Mouse (Mus musculus) c-Kit-positive CD71-positive TER-119-positive erythroid progenitor cells, embryonic 14.5 days (primary cell): Measurements from ENCODE around the gene Eif4enif1.
A peak's percentile ranks its signal among the peaks of the same experiment; 100 is the strongest.

ENCODE experiments used
- DNase-seq: peaks from one replicate; pipeline ENCODE4 v3.0.0-alpha.2; 2013; ENCODE audit warnings: low spot score

Gene Eif4enif1

GRCm38 (mm10) chr11:3267133-3267532 lies 64.9 kb downstream of the Eif4enif1 start:
- DNase-seq, result peak; percentile 47

DNA sequence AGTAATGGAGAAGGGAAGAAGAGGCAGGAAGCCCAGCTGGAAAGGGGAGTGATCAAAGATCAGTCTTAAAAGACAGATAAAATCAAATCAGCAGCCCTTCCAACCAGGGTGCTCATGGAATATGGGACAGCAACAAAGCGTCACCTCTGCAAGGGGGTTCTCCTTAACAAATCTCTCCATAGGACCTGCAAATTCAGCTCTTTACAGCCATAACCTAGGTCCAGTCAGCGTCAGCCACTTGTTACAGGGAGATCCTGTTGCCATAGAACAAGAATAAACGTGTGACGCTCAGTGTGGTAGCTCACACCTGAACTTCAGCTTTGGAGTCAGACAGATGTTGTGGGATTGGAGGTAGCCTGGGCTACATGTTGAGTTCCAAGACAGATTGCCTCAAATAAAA lies 67.0 kb downstream of the Eif4enif1 start:
- DNase-seq, result no peak

DNA sequence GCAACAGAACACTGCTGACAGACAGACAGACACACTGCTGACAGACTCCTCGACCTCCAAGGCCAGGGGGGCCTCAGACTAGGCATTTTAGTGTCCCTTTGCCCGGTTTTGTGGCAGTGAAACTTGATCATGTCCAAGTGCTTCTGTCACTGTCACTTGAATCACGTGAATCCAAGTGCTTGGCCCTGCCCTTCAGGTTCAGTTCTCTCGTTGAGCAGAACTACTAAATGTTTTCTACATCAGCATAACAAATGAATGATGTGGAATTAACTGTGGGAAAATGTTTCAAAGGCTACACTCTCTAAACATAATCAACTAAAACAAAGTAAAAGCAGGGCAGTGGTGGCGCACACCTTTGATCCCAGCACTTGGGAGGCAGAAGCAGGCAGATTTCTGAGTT lies 76.2 kb downstream of the Eif4enif1 start:
- no peak for DNase-seq

DNA sequence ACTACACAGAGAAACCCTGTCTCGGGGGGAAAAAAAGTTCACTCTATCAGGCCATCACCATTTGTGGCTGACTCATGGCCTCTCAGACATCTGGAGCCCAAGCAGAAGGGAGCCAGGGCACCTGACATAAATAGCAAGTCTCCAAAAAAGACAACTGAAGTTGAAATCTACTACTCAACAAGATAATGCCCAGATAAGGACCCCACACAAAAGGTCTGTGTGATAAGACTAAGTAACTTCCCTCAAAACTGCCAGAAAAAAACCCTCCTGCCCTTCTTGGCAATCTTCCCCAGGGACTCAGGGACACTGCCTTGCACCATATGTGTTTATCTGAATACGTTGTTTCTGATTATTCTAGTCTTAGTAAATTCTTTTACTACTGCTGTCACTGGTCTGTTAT lies 77.5 kb downstream of the Eif4enif1 start:
- DNase-seq, result no peak

- DNase-seq, result no peak
These were observed 80.7 kb downstream of the Eif4enif1 start for GRCm38 (mm10) chr11:3282887-3283286.

GRCm38 (mm10) chr11:3283645-3284044 lies 81.5 kb downstream of the Eif4enif1 start:
- DNase-seq, result no peak

GRCm38 (mm10) chr11:3285940-3286339 lies 83.7 kb downstream of the Eif4enif1 start:
- DNase-seq, result no peak

DNA sequence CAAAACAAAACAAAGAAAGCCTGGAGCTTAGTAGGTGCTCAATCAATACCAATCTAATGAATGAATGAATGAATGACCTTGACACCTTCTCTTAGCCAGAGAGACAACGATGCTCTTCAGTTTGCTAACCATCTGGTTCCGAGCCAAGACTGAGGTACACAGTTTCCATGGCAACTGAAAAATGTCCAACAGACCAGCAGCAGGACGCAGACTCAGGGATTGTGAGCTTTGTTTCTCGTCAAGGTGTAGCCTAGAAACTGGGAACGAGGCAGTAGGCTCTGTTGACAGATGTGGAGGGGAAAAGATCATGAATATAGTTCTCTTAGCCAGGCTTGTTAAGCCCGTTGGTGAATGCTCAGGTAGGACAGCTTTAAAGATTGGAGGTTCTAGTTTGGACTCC lies 84.9 kb downstream of the Eif4enif1 start:
- no peak for DNase-seq

DNA sequence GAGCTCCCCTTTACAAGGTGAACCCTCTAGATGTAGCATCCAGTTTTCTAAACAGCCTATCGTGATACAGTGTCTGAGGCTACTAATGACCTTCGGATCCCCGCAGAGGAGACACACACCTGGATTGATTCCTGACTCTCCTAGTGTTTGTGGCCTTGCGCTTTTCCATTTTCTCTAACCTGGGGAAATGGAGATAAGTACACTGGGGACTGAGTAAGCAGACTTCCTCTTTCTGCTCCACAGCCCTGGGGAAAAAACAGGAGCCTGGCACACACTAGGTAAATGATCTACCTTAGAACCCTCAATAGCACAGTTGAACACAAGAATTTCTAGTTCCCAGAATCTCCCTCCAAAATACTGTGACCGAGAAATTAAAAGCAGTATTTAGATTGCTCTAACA lies 85.7 kb downstream of the Eif4enif1 start:
- no peak for DNase-seq

DNA sequence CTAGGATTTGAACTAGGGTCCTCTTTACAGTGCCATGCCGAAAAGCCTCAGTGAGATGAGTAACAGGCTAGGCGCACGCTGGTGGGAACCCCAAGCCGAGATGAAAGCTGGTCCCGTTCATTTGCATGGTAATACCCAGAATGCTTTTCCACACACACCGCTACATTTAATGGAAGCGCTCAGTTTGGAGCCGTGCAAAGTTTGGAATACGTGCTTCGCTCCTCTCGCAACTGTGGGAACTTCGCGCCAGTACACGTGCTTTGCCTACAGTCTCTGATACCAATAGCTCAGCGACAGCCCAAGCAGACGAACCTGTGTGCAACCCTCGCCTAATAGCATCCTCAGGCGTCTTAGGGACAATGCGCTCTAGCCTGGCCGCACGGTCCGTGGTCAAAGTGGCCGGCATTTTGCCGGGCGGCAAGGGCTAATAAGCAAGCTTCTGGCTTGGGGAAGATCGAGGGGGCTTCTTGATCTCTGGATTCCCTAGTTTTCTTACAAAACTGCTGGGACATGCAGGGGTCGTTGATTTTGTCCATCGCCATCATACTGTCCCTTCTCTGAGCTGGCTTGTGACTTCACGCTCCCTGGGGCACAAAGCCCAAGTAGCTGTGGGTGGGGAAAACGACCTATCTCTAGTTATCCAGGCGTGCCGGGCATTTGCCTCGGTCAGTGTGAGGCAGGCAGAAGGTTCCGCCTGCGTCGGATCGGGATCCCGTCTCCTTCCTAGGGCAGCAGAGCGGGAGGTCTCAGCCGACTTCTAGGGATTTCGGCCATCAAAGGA lies 86.5 kb downstream of the Eif4enif1 start, which contains the start of gene Patz1:
Gene Patz1 (plus strand): TSS at position 354 of the 781 bp plus-strand sequence.
- peak; percentile 54 for DNase-seq

DNA sequence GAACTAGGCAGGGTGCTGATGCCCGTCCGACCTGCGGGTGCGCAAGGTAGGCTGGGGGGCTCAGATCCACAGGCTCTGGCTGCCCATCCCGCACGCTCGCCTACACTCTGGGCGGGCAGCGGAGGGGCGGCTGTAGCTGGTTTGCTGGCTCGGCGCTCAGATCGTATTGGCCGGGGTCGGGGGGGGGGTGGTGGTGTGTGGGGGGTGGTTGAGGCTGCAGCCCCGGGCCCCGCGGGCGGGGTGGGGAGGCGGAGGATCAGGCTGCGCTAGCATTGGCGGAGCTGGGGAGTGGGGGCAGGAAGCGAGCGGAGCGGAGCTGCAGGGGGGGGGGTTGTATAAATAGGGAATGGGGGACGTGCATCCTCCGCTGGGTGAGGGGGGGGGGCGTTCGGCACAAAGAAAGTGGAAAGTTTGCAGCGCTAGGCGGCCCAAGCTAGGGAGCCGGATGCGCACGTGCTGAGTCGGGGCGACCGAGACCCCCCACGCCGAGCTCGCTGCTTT lies 87.2 kb downstream of the Eif4enif1 start:
- no peak for DNase-seq

DNA sequence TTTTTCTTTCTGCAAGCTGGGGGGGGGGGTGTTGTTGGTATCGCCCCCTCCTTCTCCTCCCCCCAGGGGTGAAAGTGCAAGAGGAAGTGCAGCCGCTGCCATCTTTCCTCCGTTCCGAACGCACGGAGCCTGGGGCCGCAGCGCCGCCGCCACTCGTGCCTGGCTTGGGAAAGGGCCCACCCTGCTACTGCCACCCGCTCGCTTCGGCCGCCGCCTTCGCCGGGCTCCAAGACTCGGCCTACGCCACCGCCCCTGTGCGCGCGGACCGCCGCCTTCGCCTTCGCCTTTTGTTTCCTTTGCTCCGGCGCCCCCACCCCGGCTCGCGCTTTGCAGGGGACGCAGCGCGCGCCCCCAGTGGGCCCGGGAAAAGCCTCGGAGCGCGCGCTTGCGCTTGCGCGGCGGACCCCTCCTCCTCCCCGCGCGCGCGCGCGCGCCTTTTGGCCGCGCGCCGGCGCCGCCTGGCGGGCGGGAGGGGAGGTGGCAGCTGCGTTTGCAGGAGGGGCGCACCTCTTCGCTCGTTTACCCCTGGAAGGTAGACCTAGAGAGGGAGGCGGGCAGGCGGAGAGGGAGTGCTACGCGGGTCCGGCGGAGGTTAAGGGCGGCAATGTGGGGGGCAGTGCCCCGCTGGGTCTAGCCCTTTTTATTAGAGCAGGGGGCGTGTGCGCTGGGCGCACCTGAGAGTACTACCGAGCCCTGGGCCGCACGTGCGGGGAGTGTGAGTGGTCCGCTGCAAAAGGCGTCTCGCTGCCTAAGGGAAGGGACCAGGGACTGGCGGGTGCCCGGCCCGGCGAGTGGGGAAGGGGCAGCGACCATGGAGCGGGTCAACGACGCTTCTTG lies 87.8 kb downstream of the Eif4enif1 start:
- peak; percentile 61 for DNase-seq

GRCm38 (mm10) chr11:3290640-3291310 lies 88.6 kb downstream of the Eif4enif1 start:
- peak; percentile 59 for DNase-seq

- DNase-seq, result peak; percentile 50
These were observed 89.3 kb downstream of the Eif4enif1 start for GRCm38 (mm10) chr11:3291311-3292061.

DNA sequence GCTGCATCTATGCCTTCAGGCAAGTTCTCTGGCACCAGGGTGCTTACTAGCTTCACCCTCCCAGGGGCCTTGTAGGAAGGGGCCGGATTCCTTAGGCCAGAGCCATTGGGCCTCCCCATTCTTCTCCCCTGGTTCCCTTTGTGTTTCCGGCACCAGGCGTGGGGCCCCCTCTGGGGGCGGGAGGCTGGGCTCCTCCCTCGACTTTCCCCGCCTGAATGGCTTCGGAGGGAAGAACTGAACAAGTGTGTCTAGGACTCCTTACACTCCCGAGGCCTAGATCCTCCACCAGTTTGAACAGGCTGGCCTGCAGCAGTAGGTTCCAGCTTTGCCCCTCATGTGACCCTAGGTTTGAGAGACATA lies 89.8 kb downstream of the Eif4enif1 start:
- peak; percentile 77 for DNase-seq

DNA sequence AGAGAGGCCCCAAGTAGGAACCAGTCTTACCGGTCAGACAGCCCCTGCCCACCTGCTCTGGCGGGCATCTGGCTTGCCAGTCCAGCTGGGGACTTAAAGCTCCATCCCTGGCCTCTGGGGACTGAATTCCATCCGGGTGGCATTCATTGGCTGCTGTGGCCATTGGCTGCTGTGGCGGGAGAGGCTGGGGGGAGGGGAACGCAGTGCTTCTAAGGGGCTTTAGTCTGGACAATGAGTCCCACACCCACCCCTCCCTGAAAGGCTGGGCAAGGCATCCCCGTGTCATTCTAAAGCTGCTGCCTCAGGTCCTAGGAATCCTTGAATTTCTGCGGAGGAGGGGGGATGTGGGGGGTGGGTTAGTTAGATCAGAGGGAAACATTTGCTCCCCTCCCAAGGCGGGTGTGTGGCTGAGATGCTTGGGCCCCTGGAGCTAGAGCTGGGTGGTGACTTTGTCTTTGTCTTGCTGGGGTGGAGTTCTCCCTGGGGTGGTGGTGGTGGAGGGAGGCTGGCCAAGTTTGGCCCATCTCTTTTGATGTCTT lies 90.6 kb downstream of the Eif4enif1 start:
- peak; percentile 24 for DNase-seq

DNA sequence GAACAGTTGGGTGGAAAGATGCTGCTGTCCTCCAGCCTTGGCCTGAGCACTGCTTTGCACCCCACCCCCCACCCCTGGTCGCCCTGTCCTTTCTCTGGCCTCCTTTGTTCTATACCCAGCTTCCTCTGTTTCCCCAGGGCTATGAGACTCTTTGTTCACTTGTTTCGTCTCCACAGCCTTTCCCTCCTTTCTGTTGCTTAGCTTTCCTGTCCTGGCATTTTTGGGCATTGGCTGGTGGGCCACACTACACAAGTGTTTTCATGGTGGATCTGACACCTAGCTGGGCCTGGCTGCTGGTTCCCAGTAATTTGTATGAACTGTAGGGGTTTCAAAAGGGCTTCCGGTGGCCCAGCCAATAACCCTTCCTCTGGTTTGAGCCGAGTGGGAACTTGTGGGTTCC lies 91.2 kb downstream of the Eif4enif1 start:
- no peak for DNase-seq
